Mouse (Mus musculus): ENCODE data around the gene Lrp2.

Gene Lrp2

GRCm38 (mm10) chr2:69396760-69397435, 189.0 kb downstream of the Lrp2 start:
- 92% methylated on average over 12 of the region's 12 CpGs for WGBS

- WGBS: 83% methylated on average over 9 of the region's 9 CpGs
Measured at GRCm38 (mm10) chr2:69395597-69396248, 190.1 kb downstream of the Lrp2 start.

- 80% methylated on average over 2 of the region's 2 CpGs for WGBS
Measured at GRCm38 (mm10) chr2:69393947-69394346, 191.9 kb downstream of the Lrp2 start.

- WGBS: 93% methylated on average over 3 of the region's 3 CpGs
Measured at GRCm38 (mm10) chr2:69386118-69386871, 199.6 kb downstream of the Lrp2 start.

DNA sequence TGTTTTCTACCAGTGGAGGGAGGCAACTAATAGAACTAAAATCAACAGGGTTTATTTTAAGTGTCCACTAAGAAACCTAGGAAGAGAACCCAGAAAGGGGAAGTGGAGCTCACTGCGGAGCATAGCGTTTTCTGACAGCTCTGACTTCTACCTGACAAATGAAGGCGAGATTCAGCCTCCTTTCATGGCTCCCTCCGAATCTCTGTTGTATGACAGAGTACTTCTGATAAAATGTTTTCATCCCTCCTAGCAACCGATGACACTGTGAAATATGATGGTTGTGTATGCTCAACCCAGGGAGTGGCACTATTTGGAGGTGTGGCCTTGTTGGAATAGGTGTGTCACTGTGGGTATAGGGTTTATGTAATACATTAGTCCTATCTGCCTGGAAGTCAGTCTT, 203.0 kb downstream of the Lrp2 start:
- 91% methylated on average over 5 of the region's 5 CpGs for WGBS

DNA sequence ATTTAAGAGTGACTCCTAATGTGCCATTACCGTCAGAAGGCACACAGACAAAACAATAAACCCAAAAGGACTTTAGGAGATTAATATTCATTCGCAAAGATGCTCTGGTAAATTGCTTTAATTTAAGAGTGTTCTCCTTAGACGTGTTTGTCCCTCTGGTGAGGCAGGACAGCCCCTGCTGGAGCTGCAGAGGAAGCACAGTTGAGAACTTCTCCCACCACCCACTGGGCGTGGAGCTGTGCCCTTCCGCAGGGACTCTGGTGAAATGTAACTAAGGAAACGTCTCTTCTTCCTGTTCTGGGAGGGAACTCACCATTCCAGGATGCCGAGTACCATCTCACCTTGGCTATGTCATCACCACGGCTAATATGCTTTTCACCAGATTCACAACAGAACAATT, 204.1 kb downstream of the Lrp2 start:
- WGBS: 56% methylated on average over 8 of the region's 8 CpGs

DNA sequence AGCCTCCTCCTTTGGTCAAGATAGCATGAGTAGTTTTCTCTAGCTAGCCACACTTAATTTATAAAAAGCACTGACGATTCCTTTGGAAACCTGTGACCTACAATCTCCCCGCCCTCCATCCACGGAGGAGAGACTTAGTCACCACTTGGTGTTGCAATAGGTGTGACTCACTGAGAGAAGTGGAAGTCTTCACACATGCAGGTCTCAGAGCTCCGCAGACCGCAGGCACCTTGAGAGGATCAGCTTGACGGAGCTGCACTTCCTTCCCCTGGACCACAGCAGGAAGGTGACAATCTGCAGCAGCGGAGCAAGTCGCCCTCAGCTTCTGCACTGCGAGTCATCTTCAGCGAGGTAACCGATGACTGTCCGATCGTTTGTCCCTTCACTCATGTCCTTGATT, 205.6 kb downstream of the Lrp2 start, which contains the start of gene Dhrs9:
Gene Dhrs9 (plus strand): TSS at position 165 of the 400 bp plus-strand sequence.
- 70% methylated on average over 13 of the region's 13 CpGs for WGBS

DNA sequence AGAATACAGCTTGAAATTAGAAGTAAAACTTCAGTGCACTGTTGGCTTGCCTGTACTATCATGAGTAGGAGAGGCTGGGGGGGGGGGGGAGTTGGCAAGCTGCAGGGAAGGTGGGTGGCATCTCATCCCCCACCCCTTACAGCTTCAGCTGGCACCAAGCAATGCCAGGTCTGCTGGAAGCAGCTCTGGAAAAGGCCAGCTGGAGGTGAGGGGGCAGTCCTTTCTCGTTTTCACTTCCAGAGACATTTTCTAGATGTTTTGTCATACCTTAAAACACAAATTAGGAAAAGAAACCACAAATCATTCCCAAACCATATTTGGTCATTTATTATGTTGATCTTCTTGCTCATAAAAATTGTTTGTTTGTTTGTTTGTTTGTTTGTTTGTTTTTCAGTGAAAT, 206.1 kb downstream of the Lrp2 start:
- WGBS: 29% methylated on average over 1 of the region's 1 CpGs

DNA sequence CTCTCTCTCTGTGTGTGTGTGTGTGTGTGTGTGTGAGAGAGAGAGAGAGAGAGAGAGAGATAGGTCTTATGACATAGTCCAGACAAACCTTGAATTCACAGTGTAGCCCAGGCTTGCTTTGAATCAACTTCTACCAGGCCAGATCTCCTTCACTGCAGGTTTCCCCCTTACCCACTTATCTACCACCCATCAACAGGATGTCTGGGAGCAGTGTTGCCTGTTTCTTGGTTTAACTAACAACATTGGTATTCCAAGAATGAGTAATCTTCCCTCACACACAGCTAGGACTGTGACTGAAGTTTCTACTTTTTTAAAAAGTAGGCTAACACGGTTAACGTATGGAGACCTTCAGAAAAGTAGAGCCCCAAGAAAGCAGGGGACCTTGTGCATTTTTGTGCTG, 209.1 kb downstream of the Lrp2 start:
- WGBS: 87% methylated on average over 2 of the region's 2 CpGs

All from cerebral cortex, adult 2 months (tissue).